Mouse (Mus musculus): ENCODE results near the gene Ostm1. TPM values are rescaled to one million over a fixed set of nuclear protein-coding genes. Genes with fewer than 3 reads are reported as not detected.
A peak's percentile ranks its signal among the peaks of the same experiment; 100 is the strongest.

Ostm1 gene
- polyA plus RNA-seq, 1 experiment, result 41.7 TPM

DNA sequence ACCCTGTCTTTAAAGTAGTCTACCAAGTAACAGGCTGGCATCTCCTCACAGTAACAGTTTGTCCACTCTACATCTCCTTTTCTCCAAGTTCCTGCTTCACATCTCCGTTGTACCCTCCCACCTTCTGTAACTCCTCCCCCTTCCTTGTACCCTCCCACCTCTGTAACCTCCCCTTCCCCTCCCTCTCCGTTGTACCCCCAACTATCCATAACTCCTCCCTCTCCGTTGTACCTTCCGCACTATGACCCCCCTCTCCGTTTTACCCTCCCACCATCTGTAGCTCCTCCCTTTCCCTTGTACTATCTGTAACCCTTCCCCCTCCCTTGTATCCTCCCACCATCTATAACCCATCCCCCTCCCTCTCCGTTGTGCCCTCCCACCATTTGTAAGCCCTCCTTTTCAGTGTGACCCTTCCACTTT lies 97.0 kb downstream of the Ostm1 start:
- TF ChIP-seq POLR2A (IDR thresholded peaks at IDR 0.05; ENCODE audit: borderline replicate concordance, insufficient read depth, low read length) (no peak), CTCF (IDR thresholded peaks at IDR 0.05; ENCODE audit: borderline replicate concordance, insufficient read depth, low read depth, low read length) (no peak)
- no peak for DNase-seq
- H3K4me3 ChIP-seq (replicated peaks; ENCODE audit: insufficient read depth, low read depth, low read length), result peak overlapping the region; percentile 10
- 23% methylated on average over 6 of the region's 6 CpGs for WGBS
- no peak overlapping the region for H3K27ac ChIP-seq (ENCODE audit: insufficient read depth, low read length)
- no peaks in the 10 kb centered on the region for H3K27me3 ChIP-seq (ENCODE audit: control insufficient read depth, insufficient read depth, low read length)
- peaks cover 11% of the 10 kb centered on the region for H3K4me1 ChIP-seq (ENCODE audit: control insufficient read depth, insufficient read depth, low read length)

DNA sequence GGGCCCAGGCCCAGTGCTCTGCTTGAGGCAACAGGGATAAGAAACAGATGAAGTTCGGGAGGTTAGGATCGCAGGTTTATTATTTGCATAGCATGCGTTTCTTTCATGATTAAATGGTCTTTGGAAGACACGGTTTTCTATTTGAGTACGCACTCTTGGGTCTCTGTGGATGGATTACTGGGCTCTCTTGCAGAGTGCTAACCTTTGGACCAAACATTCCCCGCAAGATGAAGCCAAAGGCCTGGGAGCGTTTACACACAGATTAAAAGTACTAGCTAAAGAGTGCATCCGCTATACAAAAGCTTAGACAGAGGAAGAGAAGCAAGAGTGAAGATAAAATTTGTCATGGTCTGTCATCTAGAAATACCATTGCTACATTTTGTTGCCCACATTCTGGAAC lies 98.8 kb downstream of the Ostm1 start:
- peaks cover 11% of the 10 kb centered on the region for H3K4me1 ChIP-seq (ENCODE audit: control insufficient read depth, insufficient read depth, low read length)
- TF ChIP-seq POLR2A (IDR thresholded peaks at IDR 0.05; ENCODE audit: borderline replicate concordance, insufficient read depth, low read length) (no peak), CTCF (IDR thresholded peaks at IDR 0.05; ENCODE audit: borderline replicate concordance, insufficient read depth, low read depth, low read length) (no peak)
- H3K4me3 ChIP-seq (replicated peaks; ENCODE audit: insufficient read depth, low read depth, low read length), result no peak overlapping the region
- DNase-seq, result no peak
- H3K27me3 ChIP-seq (ENCODE audit: control insufficient read depth, insufficient read depth, low read length), result no peaks in the 10 kb centered on the region
- no peak overlapping the region for H3K27ac ChIP-seq (ENCODE audit: insufficient read depth, low read length)
- WGBS, result 92% methylated on average over 8 of the region's 8 CpGs

DNA sequence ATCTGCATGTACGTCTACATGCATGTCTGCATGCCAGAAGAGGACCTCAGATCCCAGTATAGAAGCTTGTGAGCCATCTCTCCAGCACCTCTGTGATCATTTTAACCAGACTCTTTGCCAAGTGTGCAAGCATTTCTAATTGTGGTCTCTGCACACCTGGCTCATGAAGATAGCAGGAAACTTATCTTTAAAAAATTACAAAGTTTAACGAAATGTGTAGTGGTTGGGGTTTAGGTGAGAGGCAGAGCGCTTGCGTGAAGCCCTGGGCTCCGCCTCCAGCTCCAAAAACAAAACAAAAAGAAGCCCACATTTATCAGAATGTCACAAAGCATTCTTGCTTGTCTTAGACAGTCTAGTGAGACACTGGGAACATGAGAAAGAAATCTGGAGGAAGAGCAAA lies 104.3 kb downstream of the Ostm1 start:
- Histone ChIP-seq H3K4me3 (replicated peaks; ENCODE audit: insufficient read depth, low read depth, low read length) (no peak overlapping the region), H3K27me3 (ENCODE audit: control insufficient read depth, insufficient read depth, low read length) (no peaks in the 10 kb centered on the region), H3K4me1 (ENCODE audit: control insufficient read depth, insufficient read depth, low read length) (no peaks in the 10 kb centered on the region), H3K27ac (ENCODE audit: insufficient read depth, low read length) (no peak overlapping the region)
- 94% methylated on average over 5 of the region's 5 CpGs for WGBS
- TF ChIP-seq POLR2A (IDR thresholded peaks at IDR 0.05; ENCODE audit: borderline replicate concordance, insufficient read depth, low read length) (no peak), CTCF (IDR thresholded peaks at IDR 0.05; ENCODE audit: borderline replicate concordance, insufficient read depth, low read depth, low read length) (no peak)
- DNase-seq, result no peak

DNA sequence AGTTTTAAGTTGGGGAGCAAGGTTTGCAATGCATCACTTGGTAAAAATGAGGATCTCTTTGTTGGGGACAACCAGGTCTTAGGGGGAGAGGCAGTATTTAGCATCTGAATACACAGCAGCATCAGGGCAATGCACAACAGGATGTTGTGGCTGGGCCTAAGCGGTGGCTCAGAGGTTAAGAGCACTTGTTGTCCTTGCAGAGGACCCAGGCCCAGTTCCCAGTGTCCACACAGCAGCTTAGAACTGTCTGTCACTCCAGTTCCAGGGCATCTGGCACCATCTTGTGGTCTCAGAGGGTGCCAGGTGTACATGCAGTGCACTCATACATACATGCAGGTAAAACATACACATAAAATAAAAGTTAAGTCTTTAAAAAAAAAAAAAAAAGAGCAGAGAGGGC lies 106.1 kb downstream of the Ostm1 start:
- Histone ChIP-seq H3K27me3 (ENCODE audit: control insufficient read depth, insufficient read depth, low read length) (no peaks in the 10 kb centered on the region), H3K27ac (ENCODE audit: insufficient read depth, low read length) (no peak overlapping the region), H3K4me3 (replicated peaks; ENCODE audit: insufficient read depth, low read depth, low read length) (no peak overlapping the region), H3K4me1 (ENCODE audit: control insufficient read depth, insufficient read depth, low read length) (no peaks in the 10 kb centered on the region)
- WGBS, result 73% methylated on average over 1 of the region's 1 CpGs
- no peak for DNase-seq
- TF ChIP-seq CTCF (IDR thresholded peaks at IDR 0.05; ENCODE audit: borderline replicate concordance, insufficient read depth, low read depth, low read length) (no peak), POLR2A (IDR thresholded peaks at IDR 0.05; ENCODE audit: borderline replicate concordance, insufficient read depth, low read length) (no peak)

DNA sequence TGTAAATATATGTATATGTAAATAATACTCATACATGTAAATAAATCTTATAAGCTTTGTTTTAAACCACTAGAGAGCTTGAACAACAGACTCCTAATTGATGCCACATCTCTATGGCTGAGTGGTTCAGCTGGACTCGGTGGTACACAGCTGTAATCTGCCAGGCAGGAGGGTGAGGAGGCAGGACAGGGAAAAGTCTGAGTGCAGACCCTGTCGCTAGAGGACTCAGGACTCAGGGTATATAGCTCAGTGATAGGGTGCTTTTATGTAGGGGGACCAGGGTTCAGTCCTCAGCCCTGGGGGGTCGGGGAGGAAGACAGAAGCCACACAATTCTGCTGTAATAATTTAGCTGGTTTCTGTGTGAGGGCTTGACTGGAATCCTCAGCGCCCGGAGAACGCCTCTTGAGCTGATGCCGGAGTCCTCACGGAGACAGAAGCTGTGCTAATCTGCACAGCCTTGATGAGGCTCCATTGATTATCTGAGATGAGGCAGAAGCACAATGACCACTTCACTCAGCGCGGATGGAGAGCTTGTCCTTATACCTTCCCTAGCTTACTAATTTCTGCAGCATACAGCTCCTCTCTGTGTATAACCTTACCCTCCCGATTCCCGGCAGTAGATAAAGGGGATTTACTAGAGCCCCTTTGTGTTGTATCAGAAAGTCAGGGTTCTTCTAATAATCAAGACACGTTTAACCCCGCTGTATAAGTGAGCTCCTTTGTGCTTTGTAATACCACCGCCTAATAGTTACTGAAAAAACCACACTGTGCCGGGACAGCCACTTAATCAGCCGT lies 106.8 kb downstream of the Ostm1 start:
- Histone ChIP-seq H3K27me3 (ENCODE audit: control insufficient read depth, insufficient read depth, low read length) (no peaks in the 10 kb centered on the region), H3K4me3 (replicated peaks; ENCODE audit: insufficient read depth, low read depth, low read length) (no peak overlapping the region), H3K4me1 (ENCODE audit: control insufficient read depth, insufficient read depth, low read length) (no peaks in the 10 kb centered on the region), H3K27ac (ENCODE audit: insufficient read depth, low read length) (no peak overlapping the region)
- TF ChIP-seq POLR2A (IDR thresholded peaks at IDR 0.05; ENCODE audit: borderline replicate concordance, insufficient read depth, low read length) (no peak), CTCF (IDR thresholded peaks at IDR 0.05; ENCODE audit: borderline replicate concordance, insufficient read depth, low read depth, low read length) (no peak)
- 81% methylated on average over 17 of the region's 17 CpGs for WGBS
- no peak for DNase-seq

DNA sequence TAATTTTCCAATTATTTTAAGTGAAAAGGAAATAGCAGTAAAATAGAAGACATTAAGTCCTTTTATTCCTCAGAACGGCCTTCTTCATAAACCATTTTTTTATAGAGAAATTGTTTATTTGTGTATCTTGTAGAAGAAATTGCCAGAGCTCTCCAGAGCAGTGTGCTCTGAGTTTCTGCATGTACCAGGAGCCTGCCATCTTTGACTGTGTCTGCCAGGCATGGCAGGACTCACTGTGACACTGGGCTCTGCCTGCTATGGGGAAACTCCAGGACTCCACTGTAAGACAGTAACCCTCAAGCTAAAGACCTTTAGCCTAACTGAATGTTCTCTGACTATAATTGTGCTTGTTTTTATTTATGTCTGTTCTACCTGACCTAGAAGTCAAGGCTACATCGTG lies 107.4 kb downstream of the Ostm1 start:
- no peaks in the 10 kb centered on the region for H3K27me3 ChIP-seq (ENCODE audit: control insufficient read depth, insufficient read depth, low read length)
- H3K27ac ChIP-seq (ENCODE audit: insufficient read depth, low read length), result no peak overlapping the region
- no peak for DNase-seq
- no peak overlapping the region for H3K4me3 ChIP-seq (replicated peaks; ENCODE audit: insufficient read depth, low read depth, low read length)
- H3K4me1 ChIP-seq (ENCODE audit: control insufficient read depth, insufficient read depth, low read length), result no peaks in the 10 kb centered on the region
- TF ChIP-seq CTCF (IDR thresholded peaks at IDR 0.05; ENCODE audit: borderline replicate concordance, insufficient read depth, low read depth, low read length) (no peak), POLR2A (IDR thresholded peaks at IDR 0.05; ENCODE audit: borderline replicate concordance, insufficient read depth, low read length) (no peak)
- 89% methylated on average over 2 of the region's 2 CpGs for WGBS

DNA sequence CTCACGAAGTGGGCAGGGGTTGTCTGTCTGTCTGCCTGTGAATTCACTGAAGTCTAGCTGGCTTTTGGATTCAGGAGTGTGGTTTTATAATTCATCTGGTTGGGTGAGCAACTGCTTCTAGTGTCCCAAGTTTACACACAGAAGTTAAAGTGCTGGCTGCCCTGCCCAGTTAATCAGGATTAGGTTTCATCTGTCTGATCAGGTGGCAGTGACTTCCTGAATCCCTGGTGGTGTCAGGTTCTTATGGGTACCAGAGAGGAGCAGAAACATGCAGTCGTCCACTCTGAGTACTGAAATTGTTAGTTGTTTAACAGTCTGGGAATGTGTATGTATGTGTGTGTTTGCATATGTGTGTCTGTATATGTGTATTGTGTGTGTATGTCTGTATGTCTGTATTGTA lies 108.5 kb downstream of the Ostm1 start:
- no peaks in the 10 kb centered on the region for H3K27me3 ChIP-seq (ENCODE audit: control insufficient read depth, insufficient read depth, low read length)

DNA sequence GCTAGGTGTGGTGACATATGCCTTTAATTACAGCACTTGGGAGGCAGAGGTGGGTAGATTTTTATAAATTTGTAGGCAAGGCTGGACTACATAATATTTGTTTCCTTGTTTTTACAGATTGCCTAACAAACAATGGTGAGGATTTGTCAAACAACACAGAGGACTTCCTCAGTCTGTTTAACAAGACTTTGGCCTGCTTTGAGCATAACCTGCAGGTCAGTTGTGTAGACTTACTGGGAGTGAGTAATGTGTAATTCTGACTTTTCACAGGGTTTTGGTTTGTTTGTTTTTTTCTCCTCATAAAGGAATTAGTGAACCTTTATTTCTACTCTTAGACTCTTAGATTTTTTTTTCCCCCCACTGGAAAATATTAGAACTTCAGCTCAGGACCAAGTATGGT lies 109.2 kb downstream of the Ostm1 start:
- Histone ChIP-seq H3K4me1 (ENCODE audit: control insufficient read depth, insufficient read depth, low read length) (no peaks in the 10 kb centered on the region), H3K4me3 (replicated peaks; ENCODE audit: insufficient read depth, low read depth, low read length) (no peak overlapping the region), H3K27ac (ENCODE audit: insufficient read depth, low read length) (no peak overlapping the region), H3K27me3 (ENCODE audit: control insufficient read depth, insufficient read depth, low read length) (no peaks in the 10 kb centered on the region)
- TF ChIP-seq POLR2A (IDR thresholded peaks at IDR 0.05; ENCODE audit: borderline replicate concordance, insufficient read depth, low read length) (no peak), CTCF (IDR thresholded peaks at IDR 0.05; ENCODE audit: borderline replicate concordance, insufficient read depth, low read depth, low read length) (no peak)
- no peak for DNase-seq

More for the DNA sequence above, 108.5 kb downstream of the Ostm1 start:
- DNase-seq, result no peak
- WGBS, result 81% methylated on average over 2 of the region's 2 CpGs
- H3K4me3 ChIP-seq (replicated peaks; ENCODE audit: insufficient read depth, low read depth, low read length), result no peak overlapping the region
- no peak overlapping the region for H3K27ac ChIP-seq (ENCODE audit: insufficient read depth, low read length)
- TF ChIP-seq POLR2A (IDR thresholded peaks at IDR 0.05; ENCODE audit: borderline replicate concordance, insufficient read depth, low read length), result no peak
- no peak for TF ChIP-seq CTCF (IDR thresholded peaks at IDR 0.05; ENCODE audit: borderline replicate concordance, insufficient read depth, low read depth, low read length)
- H3K4me1 ChIP-seq (ENCODE audit: control insufficient read depth, insufficient read depth, low read length), result no peaks in the 10 kb centered on the region

Data from cerebellum, adult 2 months (tissue).